ENCODE assay signal across 8 mouse cellular contexts in genomic region chr19:4442408-4442807, GRCm38 (mm10). TPM values are rescaled to one million over a fixed set of nuclear protein-coding genes. Genes with fewer than 3 reads are reported as not detected.
DNase-seq lines count a peak whose midpoint lies in the region; ATAC-seq and TF ChIP-seq lines count a peak whose summit lies in the region.

No protein-coding gene starts in this region.

- TF ChIP-seq CTCF in MEL (IDR thresholded peaks at IDR 0.05 in 2 of 3, conservative IDR thresholded peaks at IDR 0.05 in 1 of 3; ENCODE audit: control insufficient read depth in 1 of 3, insufficient read depth in 1 of 3, low read depth in 2 of 3, low read length in 3 of 3, poor library complexity in 1 of 3, severe bottlenecking in 1 of 3): peak; percentile 73 to 92 (median 90)
- TF ChIP-seq CTCF in lung, embryonic 14.5 days (IDR thresholded peaks at IDR 0.05; ENCODE audit: low read depth): peak; percentile 92

- TF ChIP-seq POLR2A in MEL (IDR thresholded peaks at IDR 0.05; ENCODE audit: control insufficient read depth in 1 of 2, insufficient read depth in 1 of 2, low read depth in 1 of 2, low read length in 2 of 2, poor library complexity in 1 of 2): no peak

- peaks cover 5 to 8% of the 10 kb centered on the region in 2 experiments; a peak in 3 of 4 replicates for H3K27me3 ChIP-seq in MEL (ENCODE audit: control insufficient read depth in 1 of 2, insufficient read depth in 2 of 2, low read length in 2 of 2)
- peaks cover 11% of the 10 kb centered on the region for H3K27me3 ChIP-seq in forebrain, embryonic 11.5 days (ENCODE audit: control insufficient read depth, insufficient read depth, low read length)
- H3K27me3 ChIP-seq in lung, embryonic 14.5 days (ENCODE audit: insufficient read depth, low read length): no peaks in the 10 kb centered on the region

- peak overlapping the region in 1 of 2 experiments; percentile 43; a peak in 2 of 4 replicates for H3K4me3 ChIP-seq in MEL (ENCODE audit: control insufficient read depth in 1 of 2, insufficient read depth in 1 of 2, low read depth in 2 of 2, low read length in 2 of 2)
- H3K4me3 ChIP-seq in forebrain, embryonic 11.5 days (ENCODE audit: low read depth, low read length): no peak overlapping the region
- H3K4me3 ChIP-seq in lung, embryonic 14.5 days (ENCODE audit: low read depth, low read length): no peak overlapping the region

- TF ChIP-seq EP300 in MEL (IDR thresholded peaks at IDR 0.05; ENCODE audit: low read depth in 1 of 2, low read length in 2 of 2): no peak

- no peak overlapping the region for H3K4me2 ChIP-seq in forebrain, embryonic 11.5 days (ENCODE audit: low read depth, low read length, severe bottlenecking)
- H3K4me2 ChIP-seq in lung, embryonic 14.5 days: no peak overlapping the region

- TF ChIP-seq RAD21 in MEL (IDR thresholded peaks at IDR 0.05; ENCODE audit: low read depth, low read length): peak; percentile 80

- peaks cover 0 to 15% of the 10 kb centered on the region in 2 experiments; a peak in 2 of 4 replicates for H3K4me1 ChIP-seq in MEL (ENCODE audit: control insufficient read depth in 1 of 2, insufficient read depth in 2 of 2, low read length in 2 of 2)
- H3K4me1 ChIP-seq in forebrain, embryonic 11.5 days (replicated peaks; ENCODE audit: control insufficient read depth, insufficient read depth, low read length): peaks cover 4% of the 10 kb centered on the region; the same call in 1 of the 2 replicates
- peaks cover 15% of the 10 kb centered on the region for H3K4me1 ChIP-seq in lung, embryonic 14.5 days (ENCODE audit: insufficient read depth)

- intact Hi-C loops in heart, postnatal 10 days (cut with DNase I): loop anchor here (5.0 kb wide), 2 partner anchors 105 to 185 kb away; no protein-coding TSS in a partner anchor

- DNase-seq in MEL (ENCODE audit: low read depth, low spot score): peak; percentile 73
- DNase-seq in c-Kit-positive CD71-negative TER-119-negative erythroid progenitor cells, embryonic 14.5 days (ENCODE audit: low read depth): peak; percentile 68
- peak; percentile 85 for DNase-seq in forebrain, embryonic 11.5 days (ENCODE audit: low spot score)
- DNase-seq in heart, postnatal 10 days: peak; percentile 75 to 88
- DNase-seq in layer of hippocampus, adult 11-12 months (ENCODE audit: low spot score): peak; percentile 79
- DNase-seq in lung, embryonic 14.5 days: peak; percentile 88
- peak; percentile 93 for DNase-seq in retina, embryonic 14.5 days (ENCODE audit: low spot score)
- DNase-seq in urinary bladder, adult 18-20 months (ENCODE audit: low spot score in 2 of 2): peak; percentile 22 to 65

- no peaks in the 10 kb centered on the region for H3K79me2 ChIP-seq in MEL (ENCODE audit: control insufficient read depth, insufficient read depth, low read length, poor library complexity)

- no peak for ATAC-seq in forebrain, embryonic 11.5 days (replicated peaks; ENCODE audit: low FRiP score)
- no peak; the same call in 1 of the 2 replicates for ATAC-seq in lung, embryonic 14.5 days (ENCODE audit: insufficient read depth)

- no peak overlapping the region for H3K27ac ChIP-seq in MEL (ENCODE audit: control insufficient read depth, low read depth, low read length)
- no peak overlapping the region for H3K27ac ChIP-seq in forebrain, embryonic 11.5 days (ENCODE audit: low read depth, low read length)
- peak overlapping the region; percentile 12; the same call in 1 of the 2 replicates for H3K27ac ChIP-seq in lung, embryonic 14.5 days (ENCODE audit: low read depth)

- H3K9ac ChIP-seq in MEL (ENCODE audit: control insufficient read depth, low read depth, low read length, poor library complexity, severe bottlenecking): no peak overlapping the region; the same call in 1 of the 2 replicates
- H3K9ac ChIP-seq in forebrain, embryonic 11.5 days (ENCODE audit: low read length): no peak overlapping the region
- H3K9ac ChIP-seq in lung, embryonic 14.5 days: no peak overlapping the region

- no peaks in the 10 kb centered on the region; a peak in 1 of 4 replicates for H3K36me3 ChIP-seq in MEL (ENCODE audit: control insufficient read depth in 1 of 2, insufficient read depth in 2 of 2, low read length in 2 of 2)
- no peaks in the 10 kb centered on the region for H3K36me3 ChIP-seq in forebrain, embryonic 11.5 days (ENCODE audit: control insufficient read depth, insufficient read depth, low read length)
- no peaks in the 10 kb centered on the region for H3K36me3 ChIP-seq in lung, embryonic 14.5 days (ENCODE audit: insufficient read depth)

- H3K9me3 ChIP-seq in MEL (replicated peaks; ENCODE audit: insufficient read depth, low read length): no peaks in the 10 kb centered on the region
- H3K9me3 ChIP-seq in forebrain, embryonic 11.5 days (ENCODE audit: control insufficient read depth, low read length): no peaks in the 10 kb centered on the region
- H3K9me3 ChIP-seq in lung, embryonic 14.5 days (ENCODE audit: low read depth, low read length): no peaks in the 10 kb centered on the region

- 13% methylated on average over 3 of the region's 3 CpGs for WGBS in forebrain, embryonic 11.5 days
- 6% methylated on average over 3 of the region's 3 CpGs for WGBS in lung, embryonic 14.5 days

TF ChIP-seq in MEL, 35 proteins besides CTCF, POLR2A, EP300 and RAD21:
- TF ChIP-seq ZKSCAN1 (IDR thresholded peaks at IDR 0.05; ENCODE audit: low read depth, low read length): no peak
- TF ChIP-seq CHD1 (IDR thresholded peaks at IDR 0.05; ENCODE audit: low read depth, low read length): no peak
- TF ChIP-seq NRF1 (IDR thresholded peaks at IDR 0.05; ENCODE audit: insufficient read depth, low read depth, low read length, poor library complexity, severe bottlenecking): 0 out of 2 replicates have a peak, but pooled peaks have one; percentile 5
- no peak for TF ChIP-seq TCF12 (IDR thresholded peaks at IDR 0.05; ENCODE audit: low read depth, low read length)
- TF ChIP-seq MYB (IDR thresholded peaks at IDR 0.05; ENCODE audit: low read depth, low read length): no peak
- peak; percentile 53; the same call in 1 of the 2 replicates for TF ChIP-seq MAZ (IDR thresholded peaks at IDR 0.05; ENCODE audit: low read depth, low read length)
- TF ChIP-seq ZC3H11A (IDR thresholded peaks at IDR 0.05; ENCODE audit: low read depth, low read length): peak; percentile 60
- TF ChIP-seq SIN3A (IDR thresholded peaks at IDR 0.05; ENCODE audit: low read length): 0 out of 2 replicates have a peak, but pooled peaks have one; percentile 35
- no peak for TF ChIP-seq TBP (IDR thresholded peaks at IDR 0.05; ENCODE audit: low read depth, low read length)
- no peak for TF ChIP-seq MYC (IDR thresholded peaks at IDR 0.05; ENCODE audit: low read depth, low read length)
- TF ChIP-seq KAT2A (conservative IDR thresholded peaks at IDR 0.05; ENCODE audit: low read depth, low read length): no peak
- peak; percentile 81 for TF ChIP-seq SMC3 (IDR thresholded peaks at IDR 0.05; ENCODE audit: low read depth, low read length)
- TF ChIP-seq TAL1 (IDR thresholded peaks at IDR 0.05; ENCODE audit: low read length): no peak
- TF ChIP-seq ETS1 (IDR thresholded peaks at IDR 0.05; ENCODE audit: low read depth, low read length): no peak
- TF ChIP-seq USF1 (IDR thresholded peaks at IDR 0.05; ENCODE audit: low read depth, low read length): 0 out of 2 replicates have a peak, but pooled peaks have one; percentile 2
- TF ChIP-seq MEF2A (IDR thresholded peaks at IDR 0.05; ENCODE audit: extremely low read depth, insufficient replicate concordance, low read depth, low read length, poor library complexity, severe bottlenecking): no peak
TF ChIP-seq in MEL: peak in this region for 6.

RNA-seq across cellular contexts. Expression of gene Rhod, which starts 3.2 kb away (rescaled TPM):
- not detected in 2 replicates for total RNA-seq in MEL (2012; rRNA removed)
- polyA plus RNA-seq in MEL (2012; ENCODE audit: insufficient read depth in 1 of 2, insufficient read length in 2 of 2, low read depth in 1 of 2, low replicate concordance in 2 of 2, missing spikeins in 1 of 2): under 1 TPM in 1 of 2 experiments, not detected in 1; 0.06 TPM
- 10.9 and 13.4 TPM in 2 replicates for polyA plus RNA-seq in forebrain, embryonic 11.5 days (2014; fragmentation: Nextera tagmentation; extraction: Ambion mirVana)
- 10 to 100 TPM in 1 of 2 experiments, 1 to 10 TPM in 1; 8.5 to 10.6 TPM for total RNA-seq in heart, postnatal 10 days (2021)
- polyA plus RNA-seq in lung, embryonic 14.5 days (2014; fragmentation: Nextera tagmentation; extraction: Ambion mirVana): 33.7 and 46.0 TPM in 2 replicates

RNA-seq across cellular contexts. Expression of gene Syt12, which starts 34.8 kb away (rescaled TPM):
- not detected in 2 replicates for total RNA-seq in MEL (2012; rRNA removed)
- polyA plus RNA-seq in MEL (2012; ENCODE audit: insufficient read depth in 1 of 2, insufficient read length in 2 of 2, low read depth in 1 of 2, low replicate concordance in 2 of 2, missing spikeins in 1 of 2): not detected
- 1.1 and 1.7 TPM in 2 replicates for polyA plus RNA-seq in forebrain, embryonic 11.5 days (2014; fragmentation: Nextera tagmentation; extraction: Ambion mirVana)
- 1 to 10 TPM in 1 of 2 experiments, under 1 TPM in 1; 0.47 to 2.7 TPM for total RNA-seq in heart, postnatal 10 days (2021)
- 1.3 and 1.8 TPM in 2 replicates for polyA plus RNA-seq in lung, embryonic 14.5 days (2014; fragmentation: Nextera tagmentation; extraction: Ambion mirVana)

RNA-seq across cellular contexts. Expression of gene Kdm2a, which starts 44.3 kb away (rescaled TPM):
- total RNA-seq in MEL (2012; rRNA removed): 20.3 and 24.8 TPM in 2 replicates
- 10 to 100 TPM in 1 of 2 experiments, not detected in 1; 55.9 TPM for polyA plus RNA-seq in MEL (2012; ENCODE audit: insufficient read depth in 1 of 2, insufficient read length in 2 of 2, low read depth in 1 of 2, low replicate concordance in 2 of 2, missing spikeins in 1 of 2)
- 57.9 and 60.8 TPM in 2 replicates for polyA plus RNA-seq in forebrain, embryonic 11.5 days (2014; fragmentation: Nextera tagmentation; extraction: Ambion mirVana)
- total RNA-seq in heart, postnatal 10 days (2021): 10 to 100 TPM; 50.4 to 54.4 TPM
- polyA plus RNA-seq in lung, embryonic 14.5 days (2014; fragmentation: Nextera tagmentation; extraction: Ambion mirVana): 56.2 and 63.1 TPM in 2 replicates

RNA-seq across cellular contexts. Expression of gene 2010003K11Rik, which starts 56.0 kb away (rescaled TPM):
- total RNA-seq in MEL (2012; rRNA removed): not detected in 2 replicates
- not detected for polyA plus RNA-seq in MEL (2012; ENCODE audit: insufficient read depth in 1 of 2, insufficient read length in 2 of 2, low read depth in 1 of 2, low replicate concordance in 2 of 2, missing spikeins in 1 of 2)
- not detected in 2 replicates for polyA plus RNA-seq in forebrain, embryonic 11.5 days (2014; fragmentation: Nextera tagmentation; extraction: Ambion mirVana)
- total RNA-seq in heart, postnatal 10 days (2021): 1 to 10 TPM in 1 of 2 experiments, under 1 TPM in 1; 0.30 to 1.0 TPM
- not detected in 2 replicates for polyA plus RNA-seq in lung, embryonic 14.5 days (2014; fragmentation: Nextera tagmentation; extraction: Ambion mirVana)

Comparison
In these comparisons a context has a peak if more than half of its experiments do, and no peak if none do; other contexts are left out.
1. RNA of gene Rhod, which starts 3.2 kb away (polyA plus RNA-seq): 33.7 to 46.0 TPM in lung, embryonic 14.5 days and 10.9 to 13.4 TPM in forebrain, embryonic 11.5 days; 0.06 TPM in MEL; every median in the first group is over 10 times any median in the second.
2. Peak in every context shown above with its lines, with median percentiles within 50 percentile points of each other: DNase-seq.